Mouse (Mus musculus): ENCODE data around the gene Olfr231. TPM values are rescaled to one million over a fixed set of nuclear protein-coding genes. Genes with fewer than 3 reads are reported as not detected.

The Olfr231 gene
- polyA plus RNA-seq (2014; fragmentation: Nextera tagmentation; extraction: Ambion mirVana), result not detected in 2 replicates

DNA sequence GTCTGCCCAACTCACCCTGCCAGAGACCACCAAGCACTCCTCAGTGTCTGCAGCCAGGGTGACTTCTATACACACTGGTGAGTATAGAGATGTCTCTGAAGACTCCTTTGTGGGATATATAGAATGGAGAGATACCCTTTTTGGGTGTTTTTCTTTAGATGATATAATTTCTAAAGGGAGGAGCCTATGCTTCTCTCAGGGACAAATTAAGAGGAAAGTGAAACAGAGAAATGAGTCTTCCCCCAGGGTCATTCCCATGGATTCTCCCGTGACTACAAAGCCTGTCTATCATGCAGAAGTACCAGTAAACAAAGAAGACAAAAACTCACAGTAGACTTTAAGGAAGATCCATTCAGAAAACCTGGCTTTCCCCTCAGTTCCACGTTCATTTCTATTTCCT, at the start of gene Olfr231:
Gene Olfr231 (minus strand): TSS at position 101 of the 400 bp plus-strand sequence.
- Histone ChIP-seq H3K9ac (ENCODE audit: low read length) (no peak within 1 kb of the TSS), H3K36me3 (ENCODE audit: control insufficient read depth, insufficient read depth, low read length) (no peaks in the 10 kb centered on the region), H3K9me3 (ENCODE audit: control insufficient read depth, low read length) (no peaks in the 10 kb centered on the region), H3K4me3 (ENCODE audit: low read depth, low read length) (no peak within 1 kb of the TSS), H3K4me2 (ENCODE audit: low read depth, severe bottlenecking) (no peak within 1 kb of the TSS), H3K27me3 (ENCODE audit: control insufficient read depth, insufficient read depth, low read length) (no peaks in the 10 kb centered on the region), H3K27ac (replicated peaks; ENCODE audit: low read depth, low read length) (no peak within 1 kb of the TSS), H3K4me1 (ENCODE audit: control insufficient read depth, insufficient read depth, low read length) (no peaks in the 10 kb centered on the region)
- DNase-seq (ENCODE audit: low spot score), result no peak
- 68% methylated on average over 2 of the region's 2 CpGs for WGBS
- no peak for ATAC-seq (ENCODE audit: insufficient number of reproducible peaks, low FRiP score, low TSS enrichment, low read depth)

DNA sequence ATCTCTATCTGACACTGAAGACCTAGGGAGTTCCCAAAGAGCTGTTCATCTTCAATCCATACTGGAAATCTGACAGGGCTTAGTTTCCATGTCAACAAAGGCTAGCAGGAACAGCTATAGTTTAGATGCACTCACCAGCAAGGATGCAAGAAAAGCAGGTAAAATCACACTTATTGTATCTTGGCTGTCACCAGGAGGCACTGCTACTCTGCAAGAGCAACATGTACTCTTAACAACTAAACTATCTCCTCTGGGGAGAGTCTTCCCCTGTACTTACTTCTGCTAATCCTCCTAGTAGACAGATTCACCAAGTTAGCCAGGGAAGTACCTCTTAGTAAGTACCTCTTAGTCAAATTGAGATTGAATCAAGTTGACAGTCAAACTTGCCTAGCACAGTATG, 48.1 kb upstream of the Olfr231 start:
- no peak overlapping the region for H3K4me3 ChIP-seq (ENCODE audit: low read depth, low read length)
- no peaks in the 10 kb centered on the region for H3K4me1 ChIP-seq (ENCODE audit: control insufficient read depth, insufficient read depth, low read length)
- H3K9ac ChIP-seq (ENCODE audit: low read length), result no peak overlapping the region
- ATAC-seq (ENCODE audit: insufficient number of reproducible peaks, low FRiP score, low TSS enrichment, low read depth), result no peak
- no peaks in the 10 kb centered on the region for H3K36me3 ChIP-seq (ENCODE audit: control insufficient read depth, insufficient read depth, low read length)
- no peak overlapping the region for H3K4me2 ChIP-seq (ENCODE audit: low read depth, severe bottlenecking)
- DNase-seq (ENCODE audit: low spot score), result no peak
- H3K9me3 ChIP-seq (ENCODE audit: control insufficient read depth, low read length), result no peaks in the 10 kb centered on the region
- H3K27ac ChIP-seq (replicated peaks; ENCODE audit: low read depth, low read length), result no peak overlapping the region
- no peaks in the 10 kb centered on the region for H3K27me3 ChIP-seq (ENCODE audit: control insufficient read depth, insufficient read depth, low read length)

DNA sequence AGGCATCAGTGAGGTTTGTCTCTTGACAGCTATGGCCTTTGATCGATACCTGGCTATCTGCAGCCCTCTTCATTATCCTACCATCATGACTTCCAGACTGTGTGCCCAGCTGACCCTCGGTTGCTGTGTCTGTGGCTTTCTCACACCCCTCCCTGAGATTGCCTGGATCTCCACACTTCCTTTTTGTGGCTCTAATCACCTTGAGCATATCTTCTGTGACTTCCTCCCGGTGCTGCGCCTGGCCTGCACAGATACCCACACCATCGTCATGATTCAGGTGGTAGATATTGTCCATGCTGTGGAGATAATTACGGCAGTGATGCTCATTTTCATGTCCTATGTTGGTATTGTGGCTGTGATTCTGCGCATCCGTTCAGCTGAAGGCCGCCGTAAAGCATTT, 38.1 kb upstream of the Olfr231 start:
- H3K4me1 ChIP-seq (ENCODE audit: control insufficient read depth, insufficient read depth, low read length), result no peaks in the 10 kb centered on the region
- H3K4me3 ChIP-seq (ENCODE audit: low read depth, low read length), result no peak overlapping the region
- H3K36me3 ChIP-seq (ENCODE audit: control insufficient read depth, insufficient read depth, low read length), result no peaks in the 10 kb centered on the region
- H3K9me3 ChIP-seq (ENCODE audit: control insufficient read depth, low read length), result no peaks in the 10 kb centered on the region
- H3K27me3 ChIP-seq (ENCODE audit: control insufficient read depth, insufficient read depth, low read length), result no peaks in the 10 kb centered on the region
- no peak overlapping the region for H3K27ac ChIP-seq (replicated peaks; ENCODE audit: low read depth, low read length)
- no peak overlapping the region for H3K9ac ChIP-seq (ENCODE audit: low read length)
- DNase-seq (ENCODE audit: low spot score) (no peak), ATAC-seq (ENCODE audit: insufficient number of reproducible peaks, low FRiP score, low TSS enrichment, low read depth) (no peak)
- WGBS, result 91% methylated on average over 10 of the region's 10 CpGs
- no peak overlapping the region for H3K4me2 ChIP-seq (ENCODE audit: low read depth, severe bottlenecking)

DNA sequence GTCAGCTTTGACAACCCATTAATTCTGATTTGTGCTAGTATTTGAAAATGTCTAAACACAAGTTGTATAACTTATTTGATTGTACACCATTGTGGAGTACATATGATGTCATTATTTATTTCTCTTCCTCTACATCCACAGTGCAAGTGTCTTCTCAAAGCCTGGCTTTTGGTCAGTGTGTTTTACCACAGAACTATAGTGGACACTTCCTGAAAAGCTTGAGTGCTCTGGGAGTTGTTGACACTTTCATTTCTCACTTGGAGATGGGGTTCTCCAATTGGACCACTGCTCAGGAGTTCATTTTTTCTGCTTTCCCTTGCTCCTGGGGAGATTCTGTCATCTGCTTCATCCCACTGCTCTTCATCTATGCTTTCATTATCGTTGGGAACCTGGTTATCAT, 37.5 kb upstream of the Olfr231 start:
- Histone ChIP-seq H3K9me3 (ENCODE audit: control insufficient read depth, low read length) (no peaks in the 10 kb centered on the region), H3K4me3 (ENCODE audit: low read depth, low read length) (no peak overlapping the region), H3K4me1 (ENCODE audit: control insufficient read depth, insufficient read depth, low read length) (no peaks in the 10 kb centered on the region), H3K27me3 (ENCODE audit: control insufficient read depth, insufficient read depth, low read length) (no peaks in the 10 kb centered on the region), H3K36me3 (ENCODE audit: control insufficient read depth, insufficient read depth, low read length) (no peaks in the 10 kb centered on the region), H3K4me2 (ENCODE audit: low read depth, severe bottlenecking) (no peak overlapping the region), H3K27ac (replicated peaks; ENCODE audit: low read depth, low read length) (no peak overlapping the region), H3K9ac (ENCODE audit: low read length) (no peak overlapping the region)
- WGBS, result 88% methylated on average over 1 of the region's 1 CpGs
- no peak for ATAC-seq (ENCODE audit: insufficient number of reproducible peaks, low FRiP score, low TSS enrichment, low read depth)
- no peak for DNase-seq (ENCODE audit: low spot score)

DNA sequence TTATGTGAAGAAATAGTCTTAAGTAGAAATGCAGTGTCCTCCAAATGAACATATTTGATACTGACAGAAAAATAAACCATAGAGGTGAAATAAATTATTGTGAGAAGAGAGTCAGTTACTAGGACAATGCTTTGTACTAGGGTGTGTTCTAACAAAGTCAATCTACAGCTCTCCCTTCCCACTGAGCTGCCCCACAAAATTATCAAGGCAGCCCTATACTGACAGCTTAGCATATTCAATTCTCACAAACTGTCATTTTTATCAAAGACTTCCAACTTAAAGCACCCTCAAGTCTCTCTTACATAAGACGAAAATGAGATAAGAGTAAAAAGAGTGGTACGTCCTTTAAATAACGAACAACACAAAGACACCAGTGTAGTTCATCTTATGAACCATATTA, 36.7 kb upstream of the Olfr231 start:
- ATAC-seq (ENCODE audit: insufficient number of reproducible peaks, low FRiP score, low TSS enrichment, low read depth) (no peak), DNase-seq (ENCODE audit: low spot score) (no peak)
- Histone ChIP-seq H3K4me3 (ENCODE audit: low read depth, low read length) (no peak overlapping the region), H3K9me3 (ENCODE audit: control insufficient read depth, low read length) (no peaks in the 10 kb centered on the region), H3K4me1 (ENCODE audit: control insufficient read depth, insufficient read depth, low read length) (no peaks in the 10 kb centered on the region), H3K27me3 (ENCODE audit: control insufficient read depth, insufficient read depth, low read length) (no peaks in the 10 kb centered on the region), H3K27ac (replicated peaks; ENCODE audit: low read depth, low read length) (no peak overlapping the region), H3K9ac (ENCODE audit: low read length) (no peak overlapping the region), H3K4me2 (ENCODE audit: low read depth, severe bottlenecking) (no peak overlapping the region), H3K36me3 (ENCODE audit: control insufficient read depth, insufficient read depth, low read length) (no peaks in the 10 kb centered on the region)
- WGBS, result 90% methylated on average over 3 of the region's 3 CpGs

DNA sequence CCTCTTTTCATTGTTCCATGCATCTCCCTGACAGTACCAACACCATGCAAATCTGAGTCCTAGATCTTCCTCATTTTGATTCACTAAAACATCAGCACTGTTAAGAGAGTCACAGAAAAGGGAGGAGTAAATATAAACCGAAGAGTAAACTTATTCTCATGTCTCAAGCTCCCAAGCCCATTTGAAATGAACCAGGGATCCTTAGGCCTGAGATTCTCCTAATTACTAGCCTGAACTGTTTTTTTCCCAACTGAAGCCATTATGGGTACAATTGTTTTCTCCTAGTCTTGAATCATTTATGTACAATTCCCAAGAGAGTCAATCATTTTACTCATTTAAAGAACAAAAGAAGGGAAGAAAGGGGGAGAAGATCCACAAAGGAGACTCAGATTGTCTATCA, 34.4 kb upstream of the Olfr231 start, which contains the start of gene Olfr420:
Gene Olfr420 (plus strand): TSS at position 301 of the 400 bp plus-strand sequence.
- DNase-seq (ENCODE audit: low spot score) (no peak), ATAC-seq (ENCODE audit: insufficient number of reproducible peaks, low FRiP score, low TSS enrichment, low read depth) (no peak)
- Histone ChIP-seq H3K4me1 (ENCODE audit: control insufficient read depth, insufficient read depth, low read length) (no peaks in the 10 kb centered on the region), H3K27ac (replicated peaks; ENCODE audit: low read depth, low read length) (no peak within 1 kb of the TSS), H3K9me3 (ENCODE audit: control insufficient read depth, low read length) (no peaks in the 10 kb centered on the region), H3K36me3 (ENCODE audit: control insufficient read depth, insufficient read depth, low read length) (no peaks in the 10 kb centered on the region), H3K27me3 (ENCODE audit: control insufficient read depth, insufficient read depth, low read length) (no peaks in the 10 kb centered on the region), H3K4me3 (ENCODE audit: low read depth, low read length) (no peak within 1 kb of the TSS), H3K4me2 (ENCODE audit: low read depth, severe bottlenecking) (no peak within 1 kb of the TSS), H3K9ac (ENCODE audit: low read length) (no peak within 1 kb of the TSS)
- 88% methylated on average over 1 of the region's 1 CpGs for WGBS

DNA sequence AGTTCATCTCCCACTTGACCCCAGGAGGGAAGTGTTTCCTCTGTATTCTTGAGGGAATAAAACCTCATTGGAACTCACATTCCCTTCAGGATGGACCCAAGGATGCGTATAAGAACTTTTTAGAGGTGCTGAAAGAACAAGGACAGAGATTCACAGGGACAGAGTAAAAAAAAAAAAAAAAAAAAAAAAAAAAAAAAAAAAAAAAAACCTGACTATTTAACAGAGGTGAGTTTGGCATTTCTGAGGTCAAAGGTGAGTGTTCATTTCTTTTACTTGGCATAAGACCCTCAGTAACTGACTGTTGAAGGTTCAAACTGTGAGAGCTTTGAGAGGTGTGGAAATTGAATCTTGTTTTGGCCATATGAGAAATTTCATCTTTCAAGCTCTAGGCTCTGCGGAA, 28.3 kb upstream of the Olfr231 start:
- 92% methylated on average over 2 of the region's 2 CpGs for WGBS
- Histone ChIP-seq H3K4me1 (ENCODE audit: control insufficient read depth, insufficient read depth, low read length) (no peaks in the 10 kb centered on the region), H3K27ac (replicated peaks; ENCODE audit: low read depth, low read length) (no peak overlapping the region), H3K9me3 (ENCODE audit: control insufficient read depth, low read length) (no peaks in the 10 kb centered on the region), H3K4me3 (ENCODE audit: low read depth, low read length) (no peak overlapping the region), H3K4me2 (ENCODE audit: low read depth, severe bottlenecking) (no peak overlapping the region), H3K36me3 (ENCODE audit: control insufficient read depth, insufficient read depth, low read length) (no peaks in the 10 kb centered on the region), H3K9ac (ENCODE audit: low read length) (no peak overlapping the region), H3K27me3 (ENCODE audit: control insufficient read depth, insufficient read depth, low read length) (no peaks in the 10 kb centered on the region)
- no peak for DNase-seq (ENCODE audit: low spot score)
- ATAC-seq (ENCODE audit: insufficient number of reproducible peaks, low FRiP score, low TSS enrichment, low read depth), result no peak

DNA sequence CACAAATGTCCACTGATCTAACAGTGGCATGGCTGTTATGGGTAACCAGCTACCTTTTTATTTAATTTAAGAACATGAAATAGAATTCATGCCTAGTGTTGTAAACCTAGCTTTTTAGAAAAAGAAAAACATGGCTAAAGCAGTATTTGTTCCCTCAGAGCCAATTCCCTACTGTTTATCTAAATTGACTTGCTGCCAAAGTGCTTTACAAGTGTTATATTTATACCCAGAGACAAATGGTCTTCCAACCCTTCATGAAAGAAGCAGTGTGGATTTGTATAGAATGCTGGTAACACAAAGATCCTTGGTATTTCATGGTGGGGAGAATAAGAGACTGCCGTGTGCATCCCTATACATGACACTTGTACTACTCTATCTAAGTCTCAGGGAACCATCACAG, 25.7 kb upstream of the Olfr231 start:
- no peaks in the 10 kb centered on the region for H3K9me3 ChIP-seq (ENCODE audit: control insufficient read depth, low read length)
- no peaks in the 10 kb centered on the region for H3K27me3 ChIP-seq (ENCODE audit: control insufficient read depth, insufficient read depth, low read length)
- H3K9ac ChIP-seq (ENCODE audit: low read length), result no peak overlapping the region
- no peak overlapping the region for H3K4me2 ChIP-seq (ENCODE audit: low read depth, severe bottlenecking)
- H3K4me3 ChIP-seq (ENCODE audit: low read depth, low read length), result no peak overlapping the region
- H3K4me1 ChIP-seq (ENCODE audit: control insufficient read depth, insufficient read depth, low read length), result no peaks in the 10 kb centered on the region
- DNase-seq (ENCODE audit: low spot score) (no peak), ATAC-seq (ENCODE audit: insufficient number of reproducible peaks, low FRiP score, low TSS enrichment, low read depth) (no peak)
- H3K36me3 ChIP-seq (ENCODE audit: control insufficient read depth, insufficient read depth, low read length), result no peaks in the 10 kb centered on the region
- no peak overlapping the region for H3K27ac ChIP-seq (replicated peaks; ENCODE audit: low read depth, low read length)
- 93% methylated on average over 1 of the region's 1 CpGs for WGBS

DNA sequence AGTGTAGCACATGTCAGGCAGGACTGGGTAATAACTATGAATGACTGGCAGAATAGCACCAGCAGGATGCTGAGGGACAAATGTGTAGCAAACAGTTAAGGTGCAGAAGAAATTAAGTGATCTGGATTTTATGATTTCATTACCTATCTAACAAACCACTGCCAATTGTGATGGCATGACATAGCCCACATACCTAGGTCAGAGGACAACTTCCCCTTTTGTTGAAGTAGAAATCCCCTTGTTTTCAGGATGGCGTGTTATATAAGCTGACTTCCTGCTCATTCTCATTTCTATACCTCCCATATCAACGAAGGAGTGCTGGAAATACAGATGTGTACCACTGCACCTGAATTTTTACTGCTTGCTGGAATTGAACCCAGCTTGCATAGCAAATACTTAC, 20.4 kb upstream of the Olfr231 start:
- H3K9ac ChIP-seq (ENCODE audit: low read length), result no peak overlapping the region
- no peaks in the 10 kb centered on the region for H3K27me3 ChIP-seq (ENCODE audit: control insufficient read depth, insufficient read depth, low read length)
- H3K27ac ChIP-seq (replicated peaks; ENCODE audit: low read depth, low read length), result no peak overlapping the region
- DNase-seq (ENCODE audit: low spot score) (no peak), ATAC-seq (ENCODE audit: insufficient number of reproducible peaks, low FRiP score, low TSS enrichment, low read depth) (no peak)
- H3K4me2 ChIP-seq (ENCODE audit: low read depth, severe bottlenecking), result no peak overlapping the region
- no peaks in the 10 kb centered on the region for H3K9me3 ChIP-seq (ENCODE audit: control insufficient read depth, low read length)
- H3K36me3 ChIP-seq (ENCODE audit: control insufficient read depth, insufficient read depth, low read length), result no peaks in the 10 kb centered on the region
- H3K4me3 ChIP-seq (ENCODE audit: low read depth, low read length), result no peak overlapping the region
- WGBS, result 78% methylated on average over 2 of the region's 2 CpGs
- H3K4me1 ChIP-seq (ENCODE audit: control insufficient read depth, insufficient read depth, low read length), result no peaks in the 10 kb centered on the region

Data from limb, embryonic 11.5 days (tissue).